Comparison of ENCODE assay signal across 9 mouse cellular contexts in the genomic region with DNA sequence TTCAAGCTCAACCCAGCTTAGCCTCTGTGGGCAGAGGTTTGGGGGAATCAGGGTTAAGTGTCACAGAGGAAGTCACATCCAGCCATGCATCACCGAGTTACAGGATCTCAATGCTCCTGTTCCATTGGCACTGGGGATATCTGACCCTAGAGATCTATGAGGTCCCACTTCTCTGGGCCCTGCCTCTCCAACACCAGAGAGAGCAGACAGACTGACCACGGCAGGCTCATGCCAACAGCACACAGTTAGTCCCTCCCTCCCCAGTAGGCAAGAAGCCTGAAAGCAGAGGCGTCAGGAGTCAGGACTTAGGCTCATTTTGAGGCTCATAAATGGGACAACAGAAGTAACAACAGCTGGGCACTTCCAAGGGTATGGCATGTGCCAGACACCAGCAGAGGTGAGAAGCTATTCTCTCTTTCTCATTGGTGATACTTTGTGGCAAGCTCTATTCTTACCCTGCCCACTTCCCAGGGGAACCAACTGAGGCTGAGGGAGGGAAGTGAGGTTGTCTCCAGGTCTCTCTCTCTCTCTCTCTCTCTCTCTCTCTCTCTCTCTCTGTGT. TPM values are rescaled to one million over a fixed set of nuclear protein-coding genes. Genes with fewer than 3 reads are reported as not detected.
DNase-seq lines count a peak whose midpoint lies in the region; ATAC-seq and TF ChIP-seq lines count a peak whose summit lies in the region.
"Had no signal": no experiment of that assay in that cellular context is flagged by ENCODE, and none has a peak within 500 bp of the region (broad histone marks: within the 10 kb centered on the region; RNA-seq: fewer than 3 reads in every experiment).

No protein-coding gene starts in this region.

- no peaks in the 10 kb centered on the region for H3K9me3 ChIP-seq in forebrain, embryonic 10.5 days
- H3K9me3 ChIP-seq in forebrain, embryonic 11.5 days (ENCODE audit: control insufficient read depth, low read length): no peaks in the 10 kb centered on the region
- no peaks in the 10 kb centered on the region for H3K9me3 ChIP-seq in neural tube, embryonic 11.5 days (ENCODE audit: control insufficient read depth, low read length)
- H3K9me3 ChIP-seq in limb, embryonic 15.5 days: no peaks in the 10 kb centered on the region
- no peaks in the 10 kb centered on the region for H3K9me3 ChIP-seq in stomach, postnatal 0 days (ENCODE audit: control insufficient read depth, low read length)

- 0 out of 2 replicates have a peak overlapping the region, but pooled peaks have one; percentile 1 for H3K4me3 ChIP-seq in forebrain, embryonic 10.5 days
- H3K4me3 ChIP-seq in forebrain, embryonic 11.5 days (ENCODE audit: low read depth, low read length): no peak overlapping the region
- no peak overlapping the region for H3K4me3 ChIP-seq in neural tube, embryonic 11.5 days (ENCODE audit: low read depth, low read length)
- H3K4me3 ChIP-seq in limb, embryonic 15.5 days: no peak overlapping the region; the same call in 1 of the 2 replicates
- H3K4me3 ChIP-seq in stomach, postnatal 0 days (ENCODE audit: low read depth, low read length): no peak overlapping the region

- ATAC-seq in forebrain, embryonic 11.5 days (replicated peaks; ENCODE audit: low FRiP score): no peak
- no peak for ATAC-seq in neural tube, embryonic 11.5 days (ENCODE audit: insufficient read depth, low FRiP score, low TSS enrichment)
- no peak for ATAC-seq in limb, embryonic 15.5 days (ENCODE audit: insufficient number of reproducible peaks, low FRiP score, low TSS enrichment, low read depth)
- no peak for ATAC-seq in stomach, postnatal 0 days (ENCODE audit: low FRiP score, low TSS enrichment)

- peak overlapping the region; percentile 66 for H3K27ac ChIP-seq in forebrain, embryonic 10.5 days
- H3K27ac ChIP-seq in forebrain, embryonic 11.5 days (ENCODE audit: low read depth, low read length): no peak overlapping the region
- H3K27ac ChIP-seq in neural tube, embryonic 11.5 days (ENCODE audit: low read depth, low read length): peak overlapping the region; percentile 62
- peak overlapping the region; percentile 81 for H3K27ac ChIP-seq in limb, embryonic 15.5 days
- peak overlapping the region; percentile 86 for H3K27ac ChIP-seq in stomach, postnatal 0 days (replicated peaks)

- peaks cover 66% of the 10 kb centered on the region for H3K36me3 ChIP-seq in forebrain, embryonic 10.5 days (replicated peaks)
- H3K36me3 ChIP-seq in forebrain, embryonic 11.5 days (ENCODE audit: control insufficient read depth, insufficient read depth, low read length): no peaks in the 10 kb centered on the region
- peaks cover 4% of the 10 kb centered on the region for H3K36me3 ChIP-seq in neural tube, embryonic 11.5 days (ENCODE audit: control insufficient read depth, insufficient read depth, low read length)
- H3K36me3 ChIP-seq in limb, embryonic 15.5 days: peaks cover 11% of the 10 kb centered on the region; the same call in 1 of the 2 replicates
- H3K36me3 ChIP-seq in stomach, postnatal 0 days (ENCODE audit: control insufficient read depth, insufficient read depth, low read length): no peaks in the 10 kb centered on the region

- no peak overlapping the region for H3K4me2 ChIP-seq in forebrain, embryonic 11.5 days (ENCODE audit: low read depth, low read length, severe bottlenecking)
- H3K4me2 ChIP-seq in neural tube, embryonic 11.5 days (ENCODE audit: low read depth): no peak overlapping the region
- no peak overlapping the region for H3K4me2 ChIP-seq in limb, embryonic 15.5 days
- peak overlapping the region; percentile 6; the same call in 1 of the 2 replicates for H3K4me2 ChIP-seq in stomach, postnatal 0 days (replicated peaks; ENCODE audit: low read depth)

- H3K27me3 ChIP-seq in forebrain, embryonic 10.5 days (ENCODE audit: poor library complexity, severe bottlenecking): no peaks in the 10 kb centered on the region
- H3K27me3 ChIP-seq in forebrain, embryonic 11.5 days (ENCODE audit: control insufficient read depth, insufficient read depth, low read length): no peaks in the 10 kb centered on the region
- H3K27me3 ChIP-seq in neural tube, embryonic 11.5 days (ENCODE audit: control insufficient read depth, insufficient read depth, low read length): no peaks in the 10 kb centered on the region
- H3K27me3 ChIP-seq in limb, embryonic 15.5 days: no peaks in the 10 kb centered on the region
- H3K27me3 ChIP-seq in stomach, postnatal 0 days (ENCODE audit: control insufficient read depth, insufficient read depth, low read length): no peaks in the 10 kb centered on the region

- peaks cover 97% of the 10 kb centered on the region for H3K4me1 ChIP-seq in forebrain, embryonic 10.5 days
- H3K4me1 ChIP-seq in forebrain, embryonic 11.5 days (replicated peaks; ENCODE audit: control insufficient read depth, insufficient read depth, low read length): peaks cover 18% of the 10 kb centered on the region; the same call in 1 of the 2 replicates
- peaks cover 33% of the 10 kb centered on the region for H3K4me1 ChIP-seq in neural tube, embryonic 11.5 days (ENCODE audit: control insufficient read depth, insufficient read depth, low read length)
- H3K4me1 ChIP-seq in limb, embryonic 15.5 days: peaks cover 91% of the 10 kb centered on the region
- peaks cover 40% of the 10 kb centered on the region for H3K4me1 ChIP-seq in stomach, postnatal 0 days (replicated peaks; ENCODE audit: control insufficient read depth, insufficient read depth)

- no peak for DNase-seq in forebrain, embryonic 10.5 days (ENCODE audit: extremely low spot score, low spot score)
- DNase-seq in forebrain, embryonic 11.5 days (ENCODE audit: low spot score): no peak
- no peak for DNase-seq in neural tube, embryonic 11.5 days (ENCODE audit: low spot score)
- no peak for DNase-seq in neural tube, embryonic 10.5 days (ENCODE audit: extremely low spot score, low spot score)
- no peak for DNase-seq in stomach, postnatal 0 days (ENCODE audit: low spot score)
- DNase-seq in right cerebral cortex, postnatal 25 days: no peak
- no peak for DNase-seq in cerebellum, adult 11-12 months

- 62% methylated on average over 3 of the region's 3 CpGs for WGBS in forebrain, embryonic 10.5 days
- WGBS in forebrain, embryonic 11.5 days: 63% methylated on average over 3 of the region's 3 CpGs
- WGBS in neural tube, embryonic 11.5 days: 46% methylated on average over 3 of the region's 3 CpGs
- 34% methylated on average over 3 of the region's 3 CpGs for WGBS in limb, embryonic 15.5 days
- 40% methylated on average over 3 of the region's 3 CpGs for WGBS in stomach, postnatal 0 days

- no peak for TF ChIP-seq EP300 in stomach, postnatal 0 days (optimal IDR thresholded peaks at IDR 0.05)

- H3K9ac ChIP-seq in forebrain, embryonic 11.5 days (ENCODE audit: low read length): no peak overlapping the region
- H3K9ac ChIP-seq in neural tube, embryonic 11.5 days (ENCODE audit: low read length): no peak overlapping the region; the same call in 1 of the 2 replicates
- no peak overlapping the region for H3K9ac ChIP-seq in limb, embryonic 15.5 days
- peak overlapping the region; percentile 18 for H3K9ac ChIP-seq in stomach, postnatal 0 days (ENCODE audit: low read length)

- no peak for TF ChIP-seq CTCF in stomach, postnatal 0 days (IDR thresholded peaks at IDR 0.05; ENCODE audit: low read depth)

RNA-seq across cellular contexts. Expression of a gene that starts 9.2 kb away (rescaled TPM):
- 3.5 and 4.0 TPM in 2 replicates for polyA plus RNA-seq in forebrain, embryonic 10.5 days (2016; fragmentation: Nextera tagmentation; extraction: Ambion mirVana)
- polyA plus RNA-seq in forebrain, embryonic 11.5 days (2014; fragmentation: Nextera tagmentation; extraction: Ambion mirVana): 8.1 and 8.2 TPM in 2 replicates
- polyA plus RNA-seq in neural tube, embryonic 11.5 days (2014; fragmentation: Nextera tagmentation; extraction: Ambion mirVana): 6.6 and 7.6 TPM in 2 replicates
- polyA plus RNA-seq in limb, embryonic 15.5 days (2015; fragmentation: Nextera tagmentation; extraction: Ambion mirVana): 2.3 and 2.9 TPM in 2 replicates
- polyA plus RNA-seq in stomach, postnatal 0 days (2015; fragmentation: Nextera tagmentation; extraction: Ambion mirVana): 0.65 and 0.86 TPM in 2 replicates

RNA-seq across cellular contexts. Expression of a gene that starts 17.0 kb away (rescaled TPM):
- not detected in 2 replicates for polyA plus RNA-seq in forebrain, embryonic 10.5 days (2016; fragmentation: Nextera tagmentation; extraction: Ambion mirVana)
- not detected in 2 replicates for polyA plus RNA-seq in forebrain, embryonic 11.5 days (2014; fragmentation: Nextera tagmentation; extraction: Ambion mirVana)
- polyA plus RNA-seq in neural tube, embryonic 11.5 days (2014; fragmentation: Nextera tagmentation; extraction: Ambion mirVana): not detected in 2 replicates
- polyA plus RNA-seq in limb, embryonic 15.5 days (2015; fragmentation: Nextera tagmentation; extraction: Ambion mirVana): not detected in 2 replicates
- polyA plus RNA-seq in stomach, postnatal 0 days (2015; fragmentation: Nextera tagmentation; extraction: Ambion mirVana): not detected in 2 replicates
- polyA plus RNA-seq: limb, embryonic 11.5 days had no signal
